Mouse (Mus musculus): ENCODE data around the gene Med11. TPM values are rescaled to one million over a fixed set of nuclear protein-coding genes. Genes with fewer than 3 reads are reported as not detected.
A peak's percentile ranks its signal among the peaks of the same experiment; 100 is the strongest.

The Med11 gene
- polyA plus RNA-seq (2015; fragmentation: Nextera tagmentation; extraction: Ambion mirVana): 33.5 and 38.3 TPM in 2 replicates

- Histone ChIP-seq H3K36me3 (ENCODE audit: insufficient read depth, low read length) (0 out of 2 replicates have a peak, but pooled peaks cover 6% of the 10 kb centered on the region), H3K27ac (peak within 1 kb of the TSS; percentile 93), H3K4me3 (replicated peaks; ENCODE audit: low read depth, low read length) (peak within 1 kb of the TSS; percentile 50), H3K9ac (ENCODE audit: low read depth, low read length) (peak within 1 kb of the TSS; percentile 66), H3K4me2 (ENCODE audit: low read length) (peak within 1 kb of the TSS; percentile 66), H3K9me3 (replicated peaks; ENCODE audit: low read length) (no peaks in the 10 kb centered on the region), H3K4me1 (replicated peaks; ENCODE audit: insufficient read depth, low read length) (no peaks in the 10 kb centered on the region), H3K27me3 (ENCODE audit: insufficient read depth, low read length) (no peaks in the 10 kb centered on the region)
- peak; percentile 99 for DNase-seq (ENCODE audit: low spot score)
- WGBS: under 1% methylated on average over 46 of the region's 46 CpGs
- peak; percentile 97 for ATAC-seq (replicated peaks; ENCODE audit: low FRiP score, low read depth)
- TF ChIP-seq CTCF (IDR thresholded peaks at IDR 0.05; ENCODE audit: low read depth): peak; percentile 98
Observed at GRCm38 (mm10) chr11:70451797-70452498, at the start of gene Med11. Gene Med11, plus strand, starts transcription at chr11:70451919.

- DNase-seq (ENCODE audit: low spot score): peak; percentile 44
- WGBS: 56% methylated on average over 2 of the region's 2 CpGs
- H3K27ac ChIP-seq: no peak overlapping the region
Observed at GRCm38 (mm10) chr11:70403598-70403997, 48.1 kb upstream of the Med11 start.

GRCm38 (mm10) chr11:70409594-70410296, 42.0 kb upstream of the Med11 start, which contains the start of gene Pelp1:
Gene Pelp1, minus strand, starts transcription at chr11:70410031.
- under 1% methylated on average over 59 of the region's 59 CpGs for WGBS
- peak within 1 kb of the TSS; percentile 94 for H3K9ac ChIP-seq (ENCODE audit: low read depth, low read length)
- ATAC-seq (replicated peaks; ENCODE audit: low FRiP score, low read depth): peak; percentile 87

More at GRCm38 (mm10) chr11:70403598-70403997, 48.1 kb upstream of the Med11 start:
- peaks cover 2% of the 10 kb centered on the region for H3K4me1 ChIP-seq (replicated peaks; ENCODE audit: insufficient read depth, low read length)
- H3K27me3 ChIP-seq (ENCODE audit: insufficient read depth, low read length): no peaks in the 10 kb centered on the region
- no peak overlapping the region for H3K4me2 ChIP-seq (ENCODE audit: low read length)
- no peaks in the 10 kb centered on the region for H3K9me3 ChIP-seq (replicated peaks; ENCODE audit: low read length)
- H3K4me3 ChIP-seq (replicated peaks; ENCODE audit: low read depth, low read length): no peak overlapping the region
- H3K9ac ChIP-seq (ENCODE audit: low read depth, low read length): no peak overlapping the region
- peaks cover 18% of the 10 kb centered on the region; the same call in 1 of the 2 replicates for H3K36me3 ChIP-seq (ENCODE audit: insufficient read depth, low read length)
- TF ChIP-seq CTCF (IDR thresholded peaks at IDR 0.05; ENCODE audit: low read depth): no peak
- ATAC-seq (replicated peaks; ENCODE audit: low FRiP score, low read depth): no peak

GRCm38 (mm10) chr11:70410297-70410643, 41.4 kb upstream of the Med11 start:
- DNase-seq (ENCODE audit: low spot score) (no peak), ATAC-seq (replicated peaks; ENCODE audit: low FRiP score, low read depth) (no peak)
- peak overlapping the region; percentile 78 for H3K4me3 ChIP-seq (replicated peaks; ENCODE audit: low read depth, low read length)
- H3K27ac ChIP-seq: peak overlapping the region; percentile 82; the same call in 1 of the 2 replicates
- no peak for TF ChIP-seq CTCF (IDR thresholded peaks at IDR 0.05; ENCODE audit: low read depth)
- no peaks in the 10 kb centered on the region for H3K9me3 ChIP-seq (replicated peaks; ENCODE audit: low read length)
- H3K9ac ChIP-seq (ENCODE audit: low read depth, low read length): peak overlapping the region; percentile 94
- peaks cover 7% of the 10 kb centered on the region for H3K4me1 ChIP-seq (replicated peaks; ENCODE audit: insufficient read depth, low read length)
- H3K27me3 ChIP-seq (ENCODE audit: insufficient read depth, low read length): no peaks in the 10 kb centered on the region
- H3K36me3 ChIP-seq (ENCODE audit: insufficient read depth, low read length): peaks cover 4% of the 10 kb centered on the region; the same call in 1 of the 2 replicates
- peak overlapping the region; percentile 85 for H3K4me2 ChIP-seq (ENCODE audit: low read length)
- 63% methylated on average over 6 of the region's 6 CpGs for WGBS

More at GRCm38 (mm10) chr11:70409594-70410296, 42.0 kb upstream of the Med11 start, which contains the start of gene Pelp1:
- Histone ChIP-seq H3K36me3 (ENCODE audit: insufficient read depth, low read length) (peaks cover 7% of the 10 kb centered on the region; the same call in 1 of the 2 replicates), H3K27me3 (ENCODE audit: insufficient read depth, low read length) (no peaks in the 10 kb centered on the region), H3K4me1 (replicated peaks; ENCODE audit: insufficient read depth, low read length) (peaks cover 7% of the 10 kb centered on the region), H3K4me3 (replicated peaks; ENCODE audit: low read depth, low read length) (peak within 1 kb of the TSS; percentile 78), H3K4me2 (ENCODE audit: low read length) (peak within 1 kb of the TSS; percentile 85), H3K9me3 (replicated peaks; ENCODE audit: low read length) (no peaks in the 10 kb centered on the region), H3K27ac (peak within 1 kb of the TSS; percentile 82)
- no peak for TF ChIP-seq CTCF (IDR thresholded peaks at IDR 0.05; ENCODE audit: low read depth)
- peak; percentile 95 for DNase-seq (ENCODE audit: low spot score)

GRCm38 (mm10) chr11:70412591-70412990, 39.1 kb upstream of the Med11 start:
- Histone ChIP-seq H3K27ac (no peak overlapping the region), H3K4me2 (ENCODE audit: low read length) (no peak overlapping the region), H3K4me3 (replicated peaks; ENCODE audit: low read depth, low read length) (no peak overlapping the region), H3K9ac (ENCODE audit: low read depth, low read length) (no peak overlapping the region), H3K4me1 (replicated peaks; ENCODE audit: insufficient read depth, low read length) (peaks cover 7% of the 10 kb centered on the region), H3K9me3 (replicated peaks; ENCODE audit: low read length) (no peaks in the 10 kb centered on the region), H3K27me3 (ENCODE audit: insufficient read depth, low read length) (no peaks in the 10 kb centered on the region), H3K36me3 (ENCODE audit: insufficient read depth, low read length) (no peaks in the 10 kb centered on the region)
- DNase-seq (ENCODE audit: low spot score) (no peak), ATAC-seq (replicated peaks; ENCODE audit: low FRiP score, low read depth) (no peak)
- WGBS: 70% methylated on average over 5 of the region's 5 CpGs
- TF ChIP-seq CTCF (IDR thresholded peaks at IDR 0.05; ENCODE audit: low read depth): no peak

- Histone ChIP-seq H3K36me3 (ENCODE audit: insufficient read depth, low read length) (no peaks in the 10 kb centered on the region), H3K9me3 (replicated peaks; ENCODE audit: low read length) (no peaks in the 10 kb centered on the region), H3K4me2 (ENCODE audit: low read length) (no peak overlapping the region), H3K4me1 (replicated peaks; ENCODE audit: insufficient read depth, low read length) (peaks cover 1% of the 10 kb centered on the region), H3K9ac (ENCODE audit: low read depth, low read length) (no peak overlapping the region), H3K27me3 (ENCODE audit: insufficient read depth, low read length) (no peaks in the 10 kb centered on the region), H3K27ac (no peak overlapping the region), H3K4me3 (replicated peaks; ENCODE audit: low read depth, low read length) (no peak overlapping the region)
- 3% methylated on average over 3 of the region's 3 CpGs for WGBS
- peak; percentile 86 for DNase-seq (ENCODE audit: low spot score)
- no peak for ATAC-seq (replicated peaks; ENCODE audit: low FRiP score, low read depth)
- TF ChIP-seq CTCF (IDR thresholded peaks at IDR 0.05; ENCODE audit: low read depth): peak; percentile 98
Observed at GRCm38 (mm10) chr11:70413961-70414360, 37.8 kb upstream of the Med11 start.
